Mouse (Mus musculus) lung, postnatal 14 days (tissue): Measurements from ENCODE around the gene Adgrv1.
"Not testable (repeated sequence)": the region's sequence is repeated elsewhere in the genome, so short reads cannot be mapped to it uniquely, and the experiment has no call there.

Experiments used
- DNase-seq: peaks from one replicate; pipeline ENCODE4 v3.0.0; 2021

Adgrv1 gene

GRCm38 (mm10) chr13:81632720-81633415, at the start of gene Adgrv1:
Gene Adgrv1 (minus strand): TSS chr13:81633154.
- DNase-seq: peak; percentile 32

GRCm38 (mm10) chr13:81675333-81675732, 42.4 kb upstream of the Adgrv1 start:
- DNase-seq: no peak

DNA sequence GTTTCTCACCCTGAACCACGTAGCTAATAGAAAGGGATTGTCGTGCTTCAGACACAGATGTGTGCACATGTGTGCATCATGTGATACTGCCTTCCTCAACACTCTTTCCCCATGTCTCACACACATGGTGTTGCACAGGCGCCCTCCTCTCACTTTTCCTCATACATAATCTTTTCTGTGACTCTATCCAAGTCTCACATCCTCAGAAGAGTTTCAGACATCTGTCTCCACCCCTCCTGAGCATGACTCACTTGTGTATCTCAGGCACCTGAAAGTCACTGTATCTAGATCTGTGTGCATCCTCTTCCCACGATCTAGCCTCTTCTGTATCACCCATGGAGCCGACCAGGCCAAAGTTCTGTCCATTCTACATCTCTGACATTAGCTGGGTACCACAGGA, 34.8 kb upstream of the Adgrv1 start:
- no peak for DNase-seq

GRCm38 (mm10) chr13:81664331-81664698, 31.4 kb upstream of the Adgrv1 start:
- DNase-seq: no peak

DNA sequence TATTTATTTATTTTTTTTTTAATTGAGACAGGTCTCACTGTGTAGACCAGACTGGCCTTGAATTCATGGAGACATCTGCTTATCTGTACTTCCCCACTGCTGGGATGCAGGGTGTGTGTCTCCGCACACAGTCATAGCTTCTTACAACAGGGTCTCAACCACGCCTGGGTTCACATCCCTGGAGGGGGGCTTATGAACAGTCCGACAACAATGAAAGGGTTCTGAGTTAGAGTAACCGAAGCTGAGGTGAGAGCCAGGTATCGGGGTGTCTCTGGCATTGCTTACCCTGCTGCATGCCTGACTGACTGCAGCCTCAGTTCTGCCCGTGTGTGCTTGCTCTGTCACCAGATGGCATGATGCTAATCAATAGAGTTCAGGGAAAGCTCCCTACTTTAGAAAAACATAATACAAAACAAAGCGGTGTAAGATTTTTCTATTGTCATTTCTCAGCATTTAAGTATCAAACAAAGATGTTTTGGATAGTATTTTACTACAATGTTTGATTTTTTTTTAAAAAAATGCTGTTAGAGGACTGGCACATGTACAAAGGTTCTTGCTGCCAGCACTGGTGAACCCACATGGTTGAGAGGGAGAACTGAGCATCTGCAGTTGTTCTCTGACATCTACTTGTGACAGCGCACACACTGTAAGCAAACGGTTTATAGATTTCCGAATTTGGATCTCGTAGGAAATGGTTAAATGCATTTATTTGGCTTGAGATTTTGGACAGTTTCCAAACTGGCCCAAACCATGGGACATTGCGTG, 30.8 kb upstream of the Adgrv1 start:
- no peak for DNase-seq

DNA sequence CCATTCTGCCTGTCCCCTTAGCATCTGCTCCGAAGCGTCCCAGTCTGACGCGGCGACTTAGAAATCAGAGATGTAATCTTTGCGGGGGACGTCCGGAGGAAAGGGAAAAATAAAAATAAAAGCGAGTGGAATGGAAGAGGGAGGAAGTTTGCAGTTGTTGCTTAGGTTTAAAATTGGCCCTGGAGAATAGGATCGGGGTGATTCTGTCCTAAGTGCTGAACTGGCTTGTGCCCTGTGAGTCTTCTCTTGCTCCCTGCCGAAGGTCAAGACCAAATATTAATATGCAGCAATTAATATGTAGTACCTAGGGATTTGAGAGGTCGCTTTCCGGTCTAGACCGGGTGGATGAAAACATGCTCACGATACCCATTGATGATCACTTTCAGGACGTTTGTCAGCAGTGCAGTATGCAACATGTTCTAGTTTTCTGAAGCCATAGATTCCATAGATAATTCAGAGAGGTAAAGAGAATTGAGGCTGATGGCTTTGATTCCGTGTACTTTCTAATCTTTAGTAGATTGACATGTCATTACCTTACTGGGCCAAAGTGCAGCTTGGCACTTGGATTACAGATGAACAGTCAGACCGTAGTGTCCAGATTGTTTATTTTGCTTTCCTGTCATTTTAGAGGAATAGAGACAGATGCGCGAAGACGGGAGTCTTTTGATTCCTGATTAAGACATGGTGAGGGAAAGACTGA, 25.2 kb upstream of the Adgrv1 start:
- DNase-seq: no peak

- peak; percentile 95 for DNase-seq
Measured at GRCm38 (mm10) chr13:81657351-81658052, 24.5 kb upstream of the Adgrv1 start, which contains the start of gene Lysmd3. Gene Lysmd3 (plus strand): TSS chr13:81657663.

GRCm38 (mm10) chr13:81657008-81657350, 24.0 kb upstream of the Adgrv1 start:
- no peak for DNase-seq

DNA sequence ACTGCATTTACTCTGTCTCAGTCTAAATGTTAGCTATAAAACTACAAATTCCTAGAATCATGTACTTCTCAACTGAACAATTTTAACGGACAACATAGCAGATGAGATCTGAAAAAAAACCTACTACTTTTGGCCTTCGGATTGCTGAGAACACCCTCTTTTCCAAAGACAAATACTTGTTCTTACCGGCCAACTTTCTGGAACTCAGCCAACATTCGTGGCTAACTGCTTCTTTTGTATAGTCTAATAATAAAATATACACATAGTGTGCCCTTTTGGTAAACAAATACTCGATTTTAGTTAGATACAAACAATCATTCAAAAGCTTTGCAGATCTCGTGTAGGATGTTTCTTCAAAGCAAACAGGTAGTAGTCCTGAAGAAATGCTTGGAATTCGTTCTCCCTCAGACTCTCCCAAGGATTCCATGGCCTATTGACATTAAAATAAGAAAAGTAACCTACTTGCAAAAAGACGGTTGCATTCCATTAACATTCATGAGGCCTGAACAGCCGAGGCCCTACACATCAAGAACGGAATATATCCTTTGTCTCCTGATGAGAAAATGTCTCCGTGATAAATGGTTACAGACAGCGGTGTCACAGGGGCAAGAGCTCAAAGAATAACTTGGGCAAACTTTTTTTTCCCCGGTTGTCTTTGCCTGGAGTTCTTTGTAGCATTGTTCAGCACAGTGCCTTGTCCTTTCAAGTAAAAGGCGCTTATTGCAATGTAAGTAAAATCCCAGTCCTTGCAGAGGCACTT, 23.3 kb upstream of the Adgrv1 start:
- DNase-seq: peak; percentile 10

DNA sequence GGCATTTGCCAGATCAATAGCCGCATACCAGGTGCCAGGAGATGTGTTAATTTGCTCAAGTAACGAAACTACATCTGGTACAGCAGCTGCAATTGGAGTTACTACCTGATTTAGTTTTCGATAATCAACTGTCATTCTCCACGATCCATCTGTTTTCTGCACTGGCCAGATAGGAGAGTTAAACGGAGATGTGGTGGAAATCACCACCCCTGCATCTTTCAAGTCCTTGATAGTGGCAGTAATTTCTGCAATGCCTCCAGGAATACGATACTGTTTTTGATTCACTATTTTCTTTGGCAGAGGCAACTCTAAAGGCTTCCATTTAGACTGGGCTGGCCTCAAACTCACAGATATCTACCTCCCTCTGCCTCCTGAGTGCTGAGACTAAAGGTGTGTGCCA, 17.4 kb upstream of the Adgrv1 start:
- DNase-seq: not testable (repeated sequence)

DNA sequence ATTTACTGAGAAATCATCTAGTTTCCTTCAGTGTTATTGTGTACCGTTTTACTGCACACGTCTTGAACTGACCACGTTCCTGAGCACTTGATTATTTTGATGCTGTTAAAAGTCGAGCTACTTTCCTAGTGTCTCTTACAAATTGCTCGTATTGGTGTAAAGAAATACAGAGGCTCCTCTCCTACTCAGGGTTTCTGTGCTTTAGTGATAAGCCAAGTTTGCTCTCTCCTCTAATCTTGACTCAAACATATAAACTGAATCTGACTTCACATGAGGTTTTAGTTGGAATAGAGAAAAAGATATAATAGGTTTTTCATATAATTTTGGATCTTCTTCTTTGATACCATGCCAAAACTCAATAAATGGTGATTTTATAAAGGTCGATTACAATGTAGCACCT, 13.4 kb upstream of the Adgrv1 start:
- DNase-seq: no peak

DNA sequence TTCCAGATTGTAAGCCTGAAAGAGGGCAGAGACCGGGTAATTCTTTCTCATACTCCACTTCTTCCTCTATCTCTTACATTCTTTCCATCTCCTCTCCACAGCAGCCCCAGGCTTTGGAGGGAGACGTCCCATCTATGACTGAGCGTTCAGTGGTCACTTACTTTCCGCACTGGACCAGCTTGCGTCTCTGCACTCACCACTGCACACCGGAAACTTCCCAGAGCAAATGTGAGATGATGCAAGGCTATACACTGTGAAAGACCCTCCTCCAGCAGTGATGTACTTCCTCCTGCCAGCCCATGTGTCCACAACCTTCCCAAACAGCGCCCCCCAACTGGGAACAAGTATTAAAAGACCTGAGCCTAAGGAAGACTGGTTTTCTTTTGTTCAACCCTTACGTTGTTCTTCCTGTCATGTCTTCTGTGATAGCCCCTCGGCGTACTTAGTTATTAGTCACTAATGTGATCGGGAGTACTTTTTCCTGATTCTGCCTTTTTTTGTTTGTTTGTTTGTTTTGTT, 11.2 kb upstream of the Adgrv1 start:
- DNase-seq: no peak

- no peak for DNase-seq
Measured at GRCm38 (mm10) chr13:81642491-81643149, 9.7 kb upstream of the Adgrv1 start.

DNA sequence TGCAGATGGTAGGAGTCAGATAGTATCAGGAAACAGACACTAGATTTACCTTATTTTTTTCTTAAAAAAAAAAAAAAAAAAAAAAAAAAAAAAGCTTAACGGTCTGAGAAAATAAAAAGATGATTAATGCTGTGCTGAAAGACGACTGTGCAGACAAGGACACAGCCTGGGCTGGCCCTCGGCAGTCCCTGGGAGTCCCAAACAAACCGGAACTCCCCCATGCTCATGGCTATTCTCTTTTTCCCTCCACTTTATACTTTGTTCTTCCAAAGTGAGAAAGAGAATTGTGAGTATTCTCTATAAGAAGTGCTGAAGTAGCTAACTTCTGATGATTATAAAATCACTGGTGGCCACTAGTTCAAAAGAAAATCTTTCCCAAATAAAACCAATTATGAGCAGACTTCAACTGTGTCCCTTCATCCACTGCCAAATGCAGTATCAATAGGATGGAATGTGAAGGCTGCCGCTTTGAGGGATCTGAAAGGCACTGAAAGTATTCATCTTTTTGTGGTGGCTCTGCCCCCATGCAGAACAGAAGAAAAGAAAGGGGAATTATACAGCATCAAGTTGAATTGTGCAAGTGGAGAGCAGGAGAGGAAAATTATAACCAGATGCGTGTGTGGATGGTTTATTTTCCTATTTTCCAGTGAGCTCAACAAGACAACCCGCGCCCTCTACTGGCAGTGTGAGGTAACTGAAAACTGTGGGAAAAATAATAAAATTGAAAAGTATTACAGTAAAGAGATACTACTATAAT, 8.5 kb upstream of the Adgrv1 start:
- peak; percentile 43 for DNase-seq

DNA sequence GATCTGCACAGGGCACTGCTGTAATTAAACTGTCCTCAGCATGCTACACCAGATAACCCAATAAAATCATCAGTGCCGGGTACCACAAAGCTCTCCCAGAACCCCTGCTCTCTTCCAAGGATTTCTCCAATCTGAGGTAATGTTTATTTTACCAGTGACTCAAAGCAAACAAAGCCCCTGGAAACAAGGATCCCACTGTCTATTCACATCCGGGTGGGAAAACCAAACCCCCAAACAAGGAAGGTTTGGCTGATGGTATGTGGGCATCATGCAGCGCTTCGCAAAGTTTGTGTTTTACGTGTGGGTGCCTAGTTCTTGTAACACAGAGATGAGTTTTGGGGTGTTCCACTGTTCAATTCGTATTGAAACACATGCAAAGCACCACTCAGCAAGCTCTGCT, 7.9 kb upstream of the Adgrv1 start:
- no peak for DNase-seq

DNA sequence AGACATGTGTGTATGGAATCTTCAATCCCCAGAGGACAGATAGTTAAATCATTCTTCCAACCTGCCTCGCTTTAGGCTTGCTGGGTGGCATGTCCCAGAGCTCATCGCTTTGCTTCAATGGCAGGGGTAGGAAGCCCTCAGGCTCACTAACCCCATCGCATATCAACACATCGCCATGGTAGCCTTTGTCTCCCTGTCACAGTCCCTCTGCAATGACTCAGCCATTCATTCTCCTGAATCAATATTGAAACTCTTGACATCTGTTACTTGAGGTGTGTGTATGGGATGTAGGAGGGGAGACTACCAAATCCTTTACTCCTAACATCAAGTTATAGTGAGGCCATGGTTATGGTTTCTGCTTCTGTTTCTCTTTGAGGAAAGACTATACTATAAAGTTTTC, 6.7 kb upstream of the Adgrv1 start:
- DNase-seq: no peak

GRCm38 (mm10) chr13:81630566-81630965, 2.4 kb downstream of the Adgrv1 start:
- no peak for DNase-seq

GRCm38 (mm10) chr13:81629395-81629794, 3.6 kb downstream of the Adgrv1 start:
- DNase-seq: no peak

DNA sequence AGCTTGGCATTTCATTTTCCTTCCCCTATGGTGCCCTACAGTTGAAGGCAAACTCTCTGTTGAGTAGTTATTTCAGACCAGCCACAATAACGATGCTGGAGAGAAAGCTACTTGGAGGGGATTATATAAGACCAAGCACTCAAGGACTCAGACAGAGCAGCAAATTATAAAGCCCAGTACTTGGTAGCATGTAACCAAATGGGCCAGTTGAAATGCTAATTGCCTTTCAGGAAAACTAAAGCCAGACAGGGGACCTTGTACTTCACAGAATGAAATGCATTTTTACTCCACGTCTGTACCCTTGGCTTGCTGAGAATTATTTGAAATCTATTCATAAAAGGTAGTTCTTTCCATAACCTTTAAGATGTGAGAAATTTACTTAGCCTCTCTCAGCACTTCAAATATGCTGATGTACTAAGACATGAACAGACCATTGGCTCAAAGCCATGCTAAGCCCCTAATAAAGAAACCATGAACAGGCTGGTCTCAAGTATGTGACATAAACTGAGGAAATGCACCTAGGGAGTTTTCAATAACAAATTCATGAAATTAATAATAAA, 4.2 kb downstream of the Adgrv1 start:
- DNase-seq: no peak

GRCm38 (mm10) chr13:81627861-81628260, 5.1 kb downstream of the Adgrv1 start:
- DNase-seq: not testable (repeated sequence)

DNA sequence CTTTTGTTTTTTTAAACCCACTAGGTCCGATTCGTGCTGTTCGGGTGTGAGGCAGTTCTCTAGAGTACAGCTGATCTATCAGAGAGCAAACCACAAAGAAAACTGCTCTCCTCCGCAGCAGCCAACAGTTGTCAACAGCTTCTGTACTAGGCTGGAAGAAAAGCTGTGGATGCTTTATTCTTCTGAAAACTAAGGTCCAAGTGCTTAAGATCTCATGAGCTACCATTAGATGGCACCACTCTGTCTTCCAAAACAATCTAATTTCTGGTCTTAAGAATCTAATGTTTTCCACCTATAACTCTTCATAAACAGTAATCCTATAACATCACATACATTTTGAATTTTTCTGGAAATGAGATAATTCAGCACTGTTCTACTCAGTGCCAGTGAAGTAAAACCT, 22.6 kb downstream of the Adgrv1 start:
- no peak for DNase-seq
